Mouse (Mus musculus): ENCODE data around the gene 5330417C22Rik. TPM values are rescaled to one million over a fixed set of nuclear protein-coding genes. Genes with fewer than 3 reads are reported as not detected.

The 5330417C22Rik gene
- polyA plus RNA-seq, 1 experiment: 0.01 TPM

DNA sequence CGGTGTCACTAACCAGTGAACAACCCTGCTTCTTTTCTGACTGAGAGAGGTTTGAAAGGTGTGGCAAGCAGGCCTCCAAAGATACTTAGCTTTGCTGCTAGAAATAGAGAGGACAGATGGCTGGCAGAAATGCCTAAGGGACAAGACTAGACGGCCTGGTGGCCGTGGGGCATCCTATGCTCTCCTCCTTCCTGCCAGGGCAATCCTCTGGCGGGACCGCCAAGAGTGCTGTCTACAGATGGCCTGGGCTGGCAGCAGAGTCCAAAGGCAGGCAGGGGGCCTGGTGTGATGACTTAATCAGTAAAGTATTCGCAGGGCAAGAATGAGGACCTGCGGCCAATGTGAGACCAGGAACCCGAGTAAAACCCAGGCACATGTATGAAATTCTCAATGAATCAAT, 36.5 kb downstream of the 5330417C22Rik start:
- no peaks in the 10 kb centered on the region for H3K36me3 ChIP-seq (ENCODE audit: control insufficient read depth, insufficient read depth)
- H3K79me2 ChIP-seq (ENCODE audit: control insufficient read depth, insufficient read depth): no peaks in the 10 kb centered on the region
- H3K79me3 ChIP-seq (ENCODE audit: low read depth): no peaks in the 10 kb centered on the region
- H3ac ChIP-seq (ENCODE audit: control insufficient read depth, insufficient read length, low read depth): no peak overlapping the region
- no peak overlapping the region for H3K4me3 ChIP-seq (ENCODE audit: insufficient read depth, poor library complexity, severe bottlenecking)
- peaks cover 60% of the 10 kb centered on the region for H3K27me3 ChIP-seq (ENCODE audit: control insufficient read depth, insufficient read depth, insufficient read length)
- TF ChIP-seq MYOG (IDR thresholded peaks at IDR 0.05; ENCODE audit: control insufficient read depth, extremely low read depth, insufficient read length) (no peak), MYOD1 (IDR thresholded peaks at IDR 0.05; ENCODE audit: control insufficient read depth, insufficient read length, low read depth) (no peak), MAX (IDR thresholded peaks at IDR 0.05) (no peak), USF1 (IDR thresholded peaks at IDR 0.05; ENCODE audit: low read depth) (no peak), CTCF (IDR thresholded peaks at IDR 0.05; ENCODE audit: control insufficient read depth, insufficient read depth, insufficient read length) (no peak), CEBPB (IDR thresholded peaks at IDR 0.05; ENCODE audit: low read depth) (no peak), FOSL1 (IDR thresholded peaks at IDR 0.05; ENCODE audit: insufficient read depth, low read length, poor library complexity, severe bottlenecking) (no peak)

DNA sequence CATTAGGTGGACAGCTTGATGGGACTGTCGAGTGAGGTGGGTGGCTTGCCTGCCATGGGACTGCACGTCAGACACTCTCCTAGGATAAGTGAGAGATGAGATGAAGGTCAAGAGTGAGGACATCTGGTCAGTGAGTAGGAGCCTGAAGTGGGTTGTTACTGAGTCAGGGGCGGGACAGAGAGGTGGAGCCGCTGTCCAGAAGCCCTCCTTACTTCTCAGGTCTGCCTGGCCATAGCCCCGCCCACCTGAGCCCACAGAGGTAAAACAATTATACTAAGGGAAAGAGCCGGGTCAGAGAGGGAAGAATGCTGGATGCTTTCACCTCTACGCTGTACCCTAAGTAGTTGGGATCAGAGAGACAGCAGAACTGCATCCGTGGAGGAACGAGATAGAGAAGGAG, 38.7 kb downstream of the 5330417C22Rik start:
- Histone ChIP-seq H3K79me2 (ENCODE audit: control insufficient read depth, insufficient read depth) (no peaks in the 10 kb centered on the region), H3K4me3 (ENCODE audit: insufficient read depth, poor library complexity, severe bottlenecking) (no peak overlapping the region), H3K27me3 (ENCODE audit: control insufficient read depth, insufficient read depth, insufficient read length) (peaks cover 56% of the 10 kb centered on the region), H3K79me3 (ENCODE audit: low read depth) (no peaks in the 10 kb centered on the region), H3K36me3 (ENCODE audit: control insufficient read depth, insufficient read depth) (no peaks in the 10 kb centered on the region), H3ac (ENCODE audit: control insufficient read depth, insufficient read length, low read depth) (no peak overlapping the region)
- no peak for TF ChIP-seq MYOG (IDR thresholded peaks at IDR 0.05; ENCODE audit: control insufficient read depth, extremely low read depth, insufficient read length)

GRCm38 (mm10) chr3:108495486-108495885, 40.9 kb downstream of the 5330417C22Rik start:
- H3K36me3 ChIP-seq (ENCODE audit: control insufficient read depth, insufficient read depth): no peaks in the 10 kb centered on the region
- H3K4me3 ChIP-seq (ENCODE audit: insufficient read depth, poor library complexity, severe bottlenecking): no peak overlapping the region
- no peaks in the 10 kb centered on the region for H3K79me2 ChIP-seq (ENCODE audit: control insufficient read depth, insufficient read depth)
- H3ac ChIP-seq (ENCODE audit: control insufficient read depth, insufficient read length, low read depth): no peak overlapping the region
- H3K79me3 ChIP-seq (ENCODE audit: low read depth): no peaks in the 10 kb centered on the region
- H3K27me3 ChIP-seq (ENCODE audit: control insufficient read depth, insufficient read depth, insufficient read length): peaks cover 66% of the 10 kb centered on the region
- no peak for TF ChIP-seq CEBPB (IDR thresholded peaks at IDR 0.05; ENCODE audit: low read depth)
- no peak for TF ChIP-seq MAX (IDR thresholded peaks at IDR 0.05)
- no peak for TF ChIP-seq CTCF (IDR thresholded peaks at IDR 0.05; ENCODE audit: control insufficient read depth, insufficient read depth, insufficient read length)
- TF ChIP-seq USF1 (IDR thresholded peaks at IDR 0.05; ENCODE audit: low read depth): no peak
- no peak for TF ChIP-seq FOSL1 (IDR thresholded peaks at IDR 0.05; ENCODE audit: insufficient read depth, low read length, poor library complexity, severe bottlenecking)
- no peak for TF ChIP-seq MYOG (IDR thresholded peaks at IDR 0.05; ENCODE audit: control insufficient read depth, extremely low read depth, insufficient read length)

- H3K79me2 ChIP-seq (ENCODE audit: control insufficient read depth, insufficient read depth): no peaks in the 10 kb centered on the region
- H3K27me3 ChIP-seq (ENCODE audit: control insufficient read depth, insufficient read depth, insufficient read length): peaks cover 64% of the 10 kb centered on the region
- H3K36me3 ChIP-seq (ENCODE audit: control insufficient read depth, insufficient read depth): no peaks in the 10 kb centered on the region
- no peak overlapping the region for H3K4me3 ChIP-seq (ENCODE audit: insufficient read depth, poor library complexity, severe bottlenecking)
- no peak for TF ChIP-seq USF1 (IDR thresholded peaks at IDR 0.05; ENCODE audit: low read depth)
- TF ChIP-seq MYOD1 (IDR thresholded peaks at IDR 0.05; ENCODE audit: control insufficient read depth, insufficient read length, low read depth): no peak
- no peak for TF ChIP-seq CTCF (IDR thresholded peaks at IDR 0.05; ENCODE audit: control insufficient read depth, insufficient read depth, insufficient read length)
- TF ChIP-seq CEBPB (IDR thresholded peaks at IDR 0.05; ENCODE audit: low read depth): no peak
- TF ChIP-seq MAX (IDR thresholded peaks at IDR 0.05): no peak
- no peak for TF ChIP-seq MYOG (IDR thresholded peaks at IDR 0.05; ENCODE audit: control insufficient read depth, extremely low read depth, insufficient read length)
- TF ChIP-seq FOSL1 (IDR thresholded peaks at IDR 0.05; ENCODE audit: insufficient read depth, low read length, poor library complexity, severe bottlenecking): no peak
- H3K79me3 ChIP-seq (ENCODE audit: low read depth): no peaks in the 10 kb centered on the region
- H3ac ChIP-seq (ENCODE audit: control insufficient read depth, insufficient read length, low read depth): no peak overlapping the region
Observed at GRCm38 (mm10) chr3:108494861-108495474, 41.4 kb downstream of the 5330417C22Rik start.

DNA sequence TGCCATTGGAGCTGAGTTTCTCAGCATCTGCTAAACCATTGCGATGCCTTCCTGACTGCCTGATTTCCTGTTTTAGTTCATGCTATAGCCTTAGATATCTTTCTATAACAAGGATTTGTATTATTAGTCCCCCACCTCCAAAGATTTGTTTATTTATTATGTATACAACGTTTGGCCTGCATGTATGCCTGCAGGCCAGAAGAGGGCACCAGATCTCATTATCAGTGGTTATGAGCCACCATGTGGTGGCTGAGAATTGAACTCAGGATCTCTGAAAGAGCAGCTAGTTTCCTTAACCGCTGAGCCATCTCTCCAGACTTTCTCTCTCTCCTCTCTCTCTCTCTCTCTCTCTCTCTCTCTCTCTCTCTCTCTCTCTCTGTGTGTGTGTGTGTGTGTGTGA, 46.4 kb downstream of the 5330417C22Rik start:
- no peak for TF ChIP-seq MYOD1 (IDR thresholded peaks at IDR 0.05; ENCODE audit: control insufficient read depth, insufficient read length, low read depth)
- TF ChIP-seq CTCF (IDR thresholded peaks at IDR 0.05; ENCODE audit: control insufficient read depth, insufficient read depth, insufficient read length): no peak
- TF ChIP-seq MYOG (IDR thresholded peaks at IDR 0.05; ENCODE audit: control insufficient read depth, extremely low read depth, insufficient read length): no peak
- TF ChIP-seq FOSL1 (IDR thresholded peaks at IDR 0.05; ENCODE audit: insufficient read depth, low read length, poor library complexity, severe bottlenecking): no peak
- no peak for TF ChIP-seq CEBPB (IDR thresholded peaks at IDR 0.05; ENCODE audit: low read depth)
- TF ChIP-seq USF1 (IDR thresholded peaks at IDR 0.05; ENCODE audit: low read depth): no peak
- TF ChIP-seq MAX (IDR thresholded peaks at IDR 0.05): no peak
- Histone ChIP-seq H3K4me3 (ENCODE audit: insufficient read depth, poor library complexity, severe bottlenecking) (no peak overlapping the region), H3K79me3 (ENCODE audit: low read depth) (no peaks in the 10 kb centered on the region), H3ac (ENCODE audit: control insufficient read depth, insufficient read length, low read depth) (no peak overlapping the region), H3K36me3 (ENCODE audit: control insufficient read depth, insufficient read depth) (no peaks in the 10 kb centered on the region), H3K79me2 (ENCODE audit: control insufficient read depth, insufficient read depth) (no peaks in the 10 kb centered on the region), H3K27me3 (ENCODE audit: control insufficient read depth, insufficient read depth, insufficient read length) (peaks cover 41% of the 10 kb centered on the region)

DNA sequence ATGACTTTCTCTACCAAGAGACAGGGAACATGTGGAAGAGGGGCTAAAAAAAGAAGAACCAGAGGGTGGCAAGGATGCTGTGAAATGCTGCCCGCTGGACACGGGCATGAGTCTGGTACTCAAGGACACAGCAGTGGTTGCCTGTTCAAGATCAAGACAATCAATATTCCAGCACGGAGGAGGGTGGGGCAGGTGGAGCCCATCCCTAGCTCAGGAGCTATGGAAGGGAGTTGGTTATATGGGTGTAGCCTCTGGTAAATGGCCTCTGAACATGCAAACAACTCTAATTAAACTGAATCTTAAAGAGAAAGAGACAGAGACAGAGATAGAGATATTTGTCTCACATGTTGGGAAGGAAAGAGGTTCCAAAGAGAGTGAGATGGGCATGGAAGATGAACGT, 51.6 kb downstream of the 5330417C22Rik start:
- Histone ChIP-seq H3K4me3 (ENCODE audit: insufficient read depth, poor library complexity, severe bottlenecking) (no peak overlapping the region), H3K79me3 (ENCODE audit: low read depth) (no peaks in the 10 kb centered on the region), H3ac (ENCODE audit: control insufficient read depth, insufficient read length, low read depth) (no peak overlapping the region), H3K27me3 (ENCODE audit: control insufficient read depth, insufficient read depth, insufficient read length) (peaks cover 39% of the 10 kb centered on the region), H3K36me3 (ENCODE audit: control insufficient read depth, insufficient read depth) (no peaks in the 10 kb centered on the region), H3K79me2 (ENCODE audit: control insufficient read depth, insufficient read depth) (no peaks in the 10 kb centered on the region)
- no peak for TF ChIP-seq MYOG (IDR thresholded peaks at IDR 0.05; ENCODE audit: control insufficient read depth, extremely low read depth, insufficient read length)
- no peak for TF ChIP-seq CEBPB (IDR thresholded peaks at IDR 0.05; ENCODE audit: low read depth)
- TF ChIP-seq MAX (IDR thresholded peaks at IDR 0.05): no peak
- TF ChIP-seq CTCF (IDR thresholded peaks at IDR 0.05; ENCODE audit: control insufficient read depth, insufficient read depth, insufficient read length): no peak
